Mouse (Mus musculus) stomach, embryonic 14.5 days (tissue): ENCODE results near the gene Slc45a1. TPM values are rescaled to one million over a fixed set of nuclear protein-coding genes. Genes with fewer than 3 reads are reported as not detected.
"Not testable (repeated sequence)": the region's sequence is repeated elsewhere in the genome, so short reads cannot be mapped to it uniquely, and the experiment has no call there.

ENCODE experiments used
- ATAC-seq: fragments of 200-750 bp; cut with Nextera tagmentation; 2 replicates; pipeline ENCODE4 v1.8.0; 2017; ENCODE audit warnings: low read depth, moderate TSS enrichment; ENCODE audit not compliant: insufficient number of reproducible peaks, insufficient read depth, low FRiP score
- H3K27ac ChIP-seq: fragments of 300-500 bp; sonication (generic); 2 replicates; pipeline ENCODE4 v1.5.1; 2014; ENCODE audit warnings: mild to moderate bottlenecking, low read length, moderate library complexity, mixed read lengths
- H3K27me3 ChIP-seq: fragments of 300-500 bp; sonication (generic); 2 replicates; pipeline ENCODE4 v1.6.1; 2014; ENCODE audit warnings: low read length, control low read depth, mixed read lengths; ENCODE audit not compliant: control insufficient read depth, insufficient read depth
- H3K36me3 ChIP-seq: fragments of 300-500 bp; sonication (generic); 2 replicates; pipeline ENCODE4 v1.6.1; 2014; ENCODE audit warnings: mild to moderate bottlenecking, control low read depth, low read length, moderate library complexity, mixed read lengths; ENCODE audit not compliant: control insufficient read depth, insufficient read depth
- H3K4me1 ChIP-seq: fragments of 300-500 bp; sonication (generic); 2 replicates; pipeline ENCODE4 v1.6.1; 2014; ENCODE audit warnings: low read length, control low read depth, mixed read lengths; ENCODE audit not compliant: control insufficient read depth, insufficient read depth
- H3K4me2 ChIP-seq: fragments of 300-500 bp; sonication (generic); replicated peaks from 2 replicates; pipeline ENCODE4 v1.6.1; 2014; ENCODE audit warnings: low read depth, low read length, control low read depth
- H3K4me3 ChIP-seq: fragments of 300-500 bp; sonication (generic); 2 replicates; pipeline ENCODE4 v1.5.1; 2014; ENCODE audit warnings: low read depth, low read length, control low read depth
- H3K9ac ChIP-seq: fragments of 300-500 bp; sonication (generic); replicated peaks from 2 replicates; pipeline ENCODE4 v1.6.1; 2014; ENCODE audit warnings: low read depth, mild to moderate bottlenecking, control low read depth, low read length, moderate library complexity, mixed read lengths
- H3K9me3 ChIP-seq: fragments of 300-500 bp; sonication (generic); 2 replicates; pipeline ENCODE4 v1.6.1; 2016; ENCODE audit warnings: low read depth, low read length, control low read depth; ENCODE audit not compliant: control insufficient read depth
- WGBS: fragments of 180-500 bp; shearing (Covaris S2); extraction: QIAGEN DNeasy Blood & Tissue Kit; methylation state at CpG from one replicate; pipeline ENCODE4 v1.1.7; 2014; 5-methylcytosine and 5-hydroxymethylcytosine counted together
- polyA plus RNA-seq: library from polyadenylated mRNA; unstranded; fragments of >200 nt; fragmentation: Nextera tagmentation; extraction: Ambion mirVana; gene quantifications from 2 replicates; pipeline ENCODE4 v1.2.1, GENCODE M21; 2014

Slc45a1 gene
- polyA plus RNA-seq, 1 experiment from 2014 or later: 1.6 TPM

DNA sequence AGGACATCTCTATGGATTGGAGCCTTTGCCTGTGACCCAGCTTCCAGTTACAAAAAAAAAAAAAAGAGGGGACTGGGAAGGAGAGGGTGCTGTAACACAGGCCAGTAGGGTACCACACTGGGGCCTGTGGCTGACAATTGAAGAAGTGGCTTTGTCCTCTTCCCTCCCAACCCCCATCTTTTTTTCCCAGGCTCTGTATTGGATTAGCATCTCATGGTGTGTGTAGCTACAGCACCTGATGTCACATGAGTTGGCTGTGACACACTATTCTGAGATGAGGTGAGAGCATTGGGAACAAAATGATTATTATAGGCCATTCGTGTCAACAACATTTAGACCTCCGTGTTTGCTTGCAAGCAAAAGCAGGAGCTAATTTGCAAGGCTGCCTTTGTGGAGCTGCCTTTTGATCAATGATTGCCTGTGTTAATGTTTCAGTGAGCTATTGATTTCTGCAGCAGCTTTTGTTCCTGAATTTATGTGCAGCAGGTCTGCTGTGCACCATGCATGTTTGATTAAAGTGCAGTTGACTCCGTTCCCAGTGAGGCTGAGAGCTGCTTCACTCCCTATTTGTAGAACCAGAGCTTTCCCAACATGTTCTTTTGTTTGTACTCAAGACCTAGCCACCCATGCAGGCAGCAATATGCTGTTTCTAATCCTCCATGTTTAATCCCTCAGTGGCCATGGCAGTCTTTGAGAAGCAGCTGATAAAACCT, 45.4 kb downstream of the Slc45a1 start:
- H3K4me2 ChIP-seq: no peak overlapping the region
- H3K36me3 ChIP-seq: peaks cover 13% of the 10 kb centered on the region
- no peak overlapping the region for H3K9ac ChIP-seq
- H3K27me3 ChIP-seq: no peaks in the 10 kb centered on the region
- WGBS: 44% methylated on average over 3 of the region's 3 CpGs
- ATAC-seq: no peak
- peak overlapping the region; percentile 63; the same call in 1 of the 2 replicates for H3K27ac ChIP-seq
- peaks cover 8% of the 10 kb centered on the region; the same call in 1 of the 2 replicates for H3K4me1 ChIP-seq
- H3K4me3 ChIP-seq: no peak overlapping the region
- no peaks in the 10 kb centered on the region for H3K9me3 ChIP-seq

DNA sequence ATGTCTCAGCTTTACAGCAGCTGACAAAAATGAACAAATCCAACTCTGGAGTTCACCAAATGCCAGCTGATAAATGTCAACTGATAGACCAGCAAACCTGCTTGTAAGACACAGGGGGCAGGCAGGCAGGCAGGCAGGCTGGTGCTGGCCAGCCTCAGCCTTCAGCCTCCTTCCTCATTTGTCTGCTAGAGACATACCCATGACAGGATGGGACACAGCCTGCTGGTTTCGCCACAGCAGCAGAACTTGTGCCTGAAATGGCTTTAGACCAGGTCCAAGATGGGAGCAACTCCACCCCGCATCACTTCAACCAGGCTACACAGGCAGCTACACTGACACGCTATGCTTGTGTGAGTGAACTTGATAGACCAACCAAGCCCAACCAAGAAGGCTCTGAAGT, 46.2 kb downstream of the Slc45a1 start:
- peaks cover 8% of the 10 kb centered on the region for H3K36me3 ChIP-seq
- H3K4me1 ChIP-seq: peaks cover 8% of the 10 kb centered on the region; the same call in 1 of the 2 replicates
- no peak overlapping the region for H3K4me3 ChIP-seq
- peak overlapping the region; percentile 63; the same call in 1 of the 2 replicates for H3K27ac ChIP-seq
- 84% methylated on average over 3 of the region's 3 CpGs for WGBS
- no peaks in the 10 kb centered on the region for H3K9me3 ChIP-seq
- H3K9ac ChIP-seq: no peak overlapping the region
- H3K27me3 ChIP-seq: no peaks in the 10 kb centered on the region
- ATAC-seq: no peak
- H3K4me2 ChIP-seq: no peak overlapping the region

DNA sequence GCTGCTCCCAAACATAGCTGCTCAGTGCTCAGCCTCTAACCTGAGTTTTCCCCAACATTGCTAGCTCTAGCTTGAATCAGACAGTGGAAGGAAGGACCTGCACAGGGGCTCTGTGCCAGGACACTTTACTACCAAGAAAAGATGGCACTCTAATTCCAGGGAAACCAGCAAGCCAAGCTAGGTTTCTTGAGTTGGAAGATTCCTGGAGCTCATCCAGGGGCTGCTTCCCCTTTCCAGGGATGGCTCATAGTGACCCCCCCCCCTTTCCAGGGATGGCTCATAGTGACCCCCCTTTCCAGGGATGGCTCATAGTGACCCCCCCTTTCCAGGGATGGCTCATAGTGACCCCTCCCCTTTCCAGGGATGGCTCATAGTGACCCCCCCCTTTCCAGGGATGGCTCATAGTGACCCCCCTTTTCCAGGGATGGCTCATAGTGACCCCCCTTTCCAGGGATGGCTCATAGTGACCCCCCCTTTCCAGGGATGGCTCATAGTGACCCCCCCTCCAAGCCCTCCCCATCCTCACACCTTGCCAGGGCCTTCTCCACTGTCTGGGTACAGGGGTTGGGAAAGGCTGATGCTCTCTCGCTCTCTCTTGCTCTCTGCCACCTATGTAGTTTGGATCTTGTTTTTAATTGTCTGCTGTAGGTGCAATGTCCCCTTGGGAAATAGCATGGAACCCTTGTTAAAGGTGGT, 48.5 kb downstream of the Slc45a1 start:
- no peak for ATAC-seq

DNA sequence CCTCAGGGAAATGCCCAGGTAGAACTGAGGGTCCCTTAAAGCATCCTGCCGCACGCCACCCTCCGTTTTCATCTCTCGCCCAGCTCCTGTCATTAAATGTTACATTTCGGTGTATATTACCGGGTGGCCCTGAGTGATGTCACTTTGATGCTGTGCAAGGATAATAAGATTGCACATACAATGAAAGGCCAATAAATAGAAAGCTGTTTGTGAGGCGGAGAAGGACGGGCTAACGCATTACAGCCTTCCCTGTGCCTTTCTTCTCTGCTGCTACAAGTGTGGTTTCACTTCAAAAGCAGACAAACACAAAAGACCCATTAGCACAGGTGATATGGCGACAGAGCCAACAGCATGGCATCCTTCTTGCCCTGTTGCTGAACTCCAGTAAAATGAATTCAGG, 50.5 kb downstream of the Slc45a1 start:
- Histone ChIP-seq H3K36me3 (peaks cover 4% of the 10 kb centered on the region; the same call in 1 of the 2 replicates), H3K4me2 (no peak overlapping the region), H3K27me3 (no peaks in the 10 kb centered on the region), H3K4me3 (no peak overlapping the region), H3K9ac (no peak overlapping the region), H3K4me1 (peaks cover 29% of the 10 kb centered on the region), H3K9me3 (no peaks in the 10 kb centered on the region), H3K27ac (no peak overlapping the region)
- WGBS: 77% methylated on average over 10 of the region's 10 CpGs
- ATAC-seq: no peak

More for the DNA sequence above, 48.5 kb downstream of the Slc45a1 start:
- no peaks in the 10 kb centered on the region for H3K9me3 ChIP-seq
- peaks cover 17% of the 10 kb centered on the region for H3K4me1 ChIP-seq
- H3K9ac ChIP-seq: no peak overlapping the region
- no peak overlapping the region for H3K27ac ChIP-seq
- no peak overlapping the region for H3K4me3 ChIP-seq
- WGBS: 96% methylated on average over 1 of the region's 1 CpGs
- no peaks in the 10 kb centered on the region for H3K27me3 ChIP-seq
- peaks cover 4% of the 10 kb centered on the region; the same call in 1 of the 2 replicates for H3K36me3 ChIP-seq
- no peak overlapping the region for H3K4me2 ChIP-seq

DNA sequence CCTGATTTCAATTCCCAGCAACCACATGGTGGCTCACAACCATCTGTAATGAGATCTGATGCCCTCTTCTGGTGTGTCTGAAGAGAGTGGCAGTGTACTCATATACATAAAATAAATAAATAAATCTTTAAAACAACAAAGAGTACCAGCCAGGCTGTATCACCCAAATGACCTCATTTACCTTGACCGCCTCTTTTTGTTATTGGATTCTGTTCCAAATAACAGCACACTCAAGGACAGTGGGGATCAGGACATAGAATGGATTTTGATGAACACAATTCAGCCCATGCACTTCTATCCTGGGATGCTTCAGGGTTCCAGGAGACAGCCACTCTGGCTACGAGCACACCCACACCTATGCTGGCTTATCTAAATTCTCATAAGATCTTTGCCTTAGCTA, 51.5 kb downstream of the Slc45a1 start:
- not testable (repeated sequence) for H3K27ac ChIP-seq, H3K36me3 ChIP-seq, H3K9me3 ChIP-seq, H3K27me3 ChIP-seq, ATAC-seq, H3K4me2 ChIP-seq, H3K9ac ChIP-seq, H3K4me3 ChIP-seq
- 82% methylated on average over 2 of the region's 2 CpGs for WGBS
- peaks cover 27% of the 10 kb centered on the region for H3K4me1 ChIP-seq

DNA sequence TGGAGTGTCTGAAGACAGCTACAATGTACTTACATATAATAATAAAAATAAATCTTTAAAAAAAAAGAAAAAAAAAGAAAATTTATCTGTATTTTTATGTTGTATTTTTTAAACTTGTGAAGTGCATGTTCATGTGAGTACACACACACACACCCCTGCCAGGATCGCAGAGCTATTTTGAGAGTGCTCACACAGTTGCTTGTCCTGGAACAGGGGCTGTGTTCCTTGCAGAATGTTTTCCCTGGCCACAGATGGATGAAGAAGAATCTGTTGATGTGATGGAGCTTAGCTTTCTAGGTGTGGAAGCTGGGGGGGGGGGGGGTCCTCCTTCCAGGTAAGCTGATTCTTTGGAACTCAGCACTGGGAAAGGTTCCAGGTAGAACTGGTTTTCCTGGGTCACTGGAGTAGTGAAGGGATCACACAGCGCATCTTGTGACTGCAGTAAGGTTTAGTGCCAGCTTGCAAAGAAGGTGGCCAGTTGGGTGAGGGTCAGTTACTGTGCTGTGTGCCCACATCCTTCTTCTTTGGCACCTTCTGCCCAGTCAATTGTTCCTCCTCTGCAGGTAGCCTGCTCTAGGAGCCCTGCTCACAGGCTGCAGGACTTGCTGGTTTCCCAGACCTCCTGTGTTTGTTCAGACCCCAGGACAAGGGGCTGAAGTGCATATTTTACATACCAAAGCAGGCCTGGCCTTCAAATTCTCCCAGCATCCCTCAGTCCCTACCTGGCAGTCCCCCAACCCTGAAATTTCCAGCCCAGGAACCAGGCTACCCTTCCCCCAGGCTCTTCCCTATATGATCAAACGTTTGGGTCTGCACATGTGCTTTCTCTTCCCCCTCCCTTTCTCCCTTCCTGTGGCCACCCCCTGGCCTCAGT, 52.6 kb downstream of the Slc45a1 start:
- H3K9ac ChIP-seq: no peak overlapping the region
- H3K27me3 ChIP-seq: no peaks in the 10 kb centered on the region
- 53% methylated on average over 3 of the region's 3 CpGs for WGBS
- no peak overlapping the region for H3K4me2 ChIP-seq
- H3K9me3 ChIP-seq: no peaks in the 10 kb centered on the region
- H3K27ac ChIP-seq: no peak overlapping the region; the same call in 1 of the 2 replicates
- no peaks in the 10 kb centered on the region for H3K36me3 ChIP-seq
- peaks cover 28% of the 10 kb centered on the region for H3K4me1 ChIP-seq
- H3K4me3 ChIP-seq: no peak overlapping the region
- 0 out of 2 replicates have a peak, but pooled peaks have one; percentile 46 for ATAC-seq

DNA sequence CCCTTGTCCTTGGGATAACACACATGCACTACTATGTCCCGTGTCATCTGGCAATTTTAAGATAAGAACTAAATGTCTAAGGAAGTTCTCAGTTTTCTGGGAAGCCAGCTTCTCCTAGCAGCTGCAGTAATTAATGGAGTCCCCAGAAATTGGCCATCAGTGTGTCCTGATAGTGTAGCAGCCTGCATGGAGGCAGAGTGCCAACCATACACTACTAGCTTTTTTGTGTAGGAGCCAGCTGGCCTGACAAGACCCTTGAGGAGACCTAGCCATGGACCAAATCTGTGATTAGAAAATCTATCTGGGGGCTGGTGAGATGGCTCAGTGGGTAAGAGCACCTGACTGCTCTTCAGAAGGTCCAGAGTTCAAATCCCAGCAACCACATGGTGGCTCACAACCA, 53.3 kb downstream of the Slc45a1 start:
- no peak overlapping the region for H3K4me3 ChIP-seq
- H3K27me3 ChIP-seq: no peaks in the 10 kb centered on the region
- no peaks in the 10 kb centered on the region for H3K36me3 ChIP-seq
- H3K27ac ChIP-seq: no peak overlapping the region
- H3K4me1 ChIP-seq: peaks cover 28% of the 10 kb centered on the region
- H3K9me3 ChIP-seq: no peaks in the 10 kb centered on the region
- H3K4me2 ChIP-seq: no peak overlapping the region
- no peak overlapping the region for H3K9ac ChIP-seq
- no peak for ATAC-seq
- WGBS: 60% methylated on average over 1 of the region's 1 CpGs

DNA sequence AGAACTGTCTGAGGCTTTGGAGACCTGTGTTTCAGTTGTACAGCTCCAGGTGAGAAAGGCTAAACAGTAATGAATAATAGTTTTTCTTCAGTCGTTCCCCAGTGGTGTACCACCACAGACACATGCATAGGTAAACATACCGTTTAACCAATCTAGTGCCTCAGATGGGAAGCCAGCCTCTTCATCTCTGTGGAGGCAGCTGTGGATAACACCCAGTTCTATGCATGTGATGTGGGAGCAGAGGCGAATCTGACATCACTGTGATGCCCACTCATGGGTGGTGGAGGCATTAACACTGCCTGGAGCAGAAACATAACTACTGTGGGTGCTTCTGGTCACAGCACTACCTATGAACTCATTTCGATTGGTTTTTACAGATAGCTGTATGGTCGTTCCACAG, 56.0 kb downstream of the Slc45a1 start:
- Histone ChIP-seq H3K4me1 (peaks cover 43% of the 10 kb centered on the region), H3K36me3 (no peaks in the 10 kb centered on the region), H3K4me2 (no peak overlapping the region), H3K27me3 (no peaks in the 10 kb centered on the region), H3K9ac (no peak overlapping the region), H3K9me3 (no peaks in the 10 kb centered on the region), H3K4me3 (no peak overlapping the region), H3K27ac (no peak overlapping the region)
- ATAC-seq: no peak
- WGBS: 70% methylated on average over 5 of the region's 5 CpGs
